Mouse (Mus musculus) splenic B cell, adult 2 months (primary cell): ENCODE data around the gene Scpep1.

Experiments
- DNase-seq: peaks from one replicate; pipeline ENCODE4 v3.0.0-alpha.2; 2011; ENCODE audit warnings: low read depth, low spot score
- H3K27me3 ChIP-seq: 2 replicates; pipeline ENCODE4 v1.6.1; 2012; ENCODE audit warnings: mild to moderate bottlenecking, low read length, moderate library complexity, mixed read lengths; ENCODE audit not compliant: control insufficient read depth, poor library complexity, insufficient read depth, severe bottlenecking
- H3K36me3 ChIP-seq: 2 replicates; pipeline ENCODE4 v1.6.1; 2012; ENCODE audit warnings: mild to moderate bottlenecking, low read length, moderate library complexity, mixed read lengths; ENCODE audit not compliant: control insufficient read depth, poor library complexity, insufficient read depth, severe bottlenecking

Scpep1 gene

GRCm38 (mm10) chr11:88993625-88994024 lies 38.4 kb upstream of the Scpep1 start:
- DNase-seq = peak; percentile 90
- Histone ChIP-seq H3K36me3 (no peaks in the 10 kb centered on the region), H3K27me3 (no peaks in the 10 kb centered on the region)

- Histone ChIP-seq H3K27me3 (no peaks in the 10 kb centered on the region), H3K36me3 (no peaks in the 10 kb centered on the region; the same call in 1 of the 2 replicates)
- no peak for DNase-seq
Measured at GRCm38 (mm10) chr11:88993186-88993585, 37.9 kb upstream of the Scpep1 start.

GRCm38 (mm10) chr11:88989530-88989929 lies 34.3 kb upstream of the Scpep1 start:
- Histone ChIP-seq H3K36me3 (peaks cover 4% of the 10 kb centered on the region), H3K27me3 (no peaks in the 10 kb centered on the region)
- DNase-seq = peak; percentile 77

GRCm38 (mm10) chr11:88988956-88989355 lies 33.7 kb upstream of the Scpep1 start:
- no peak for DNase-seq
- Histone ChIP-seq H3K36me3 (peaks cover 4% of the 10 kb centered on the region), H3K27me3 (no peaks in the 10 kb centered on the region)

GRCm38 (mm10) chr11:88986616-88987015 lies 31.4 kb upstream of the Scpep1 start:
- H3K27me3 ChIP-seq = no peaks in the 10 kb centered on the region
- DNase-seq = no peak
- H3K36me3 ChIP-seq = peaks cover 4% of the 10 kb centered on the region

GRCm38 (mm10) chr11:88981337-88981736 lies 26.1 kb upstream of the Scpep1 start:
- no peak for DNase-seq
- Histone ChIP-seq H3K36me3 (peaks cover 4% of the 10 kb centered on the region; the same call in 1 of the 2 replicates), H3K27me3 (no peaks in the 10 kb centered on the region)

GRCm38 (mm10) chr11:88977188-88977587 lies 21.9 kb upstream of the Scpep1 start:
- DNase-seq = no peak
- no peaks in the 10 kb centered on the region for H3K27me3 ChIP-seq

GRCm38 (mm10) chr11:88976320-88976719 lies 21.1 kb upstream of the Scpep1 start:
- DNase-seq = peak; percentile 48
- Histone ChIP-seq H3K36me3 (no peaks in the 10 kb centered on the region), H3K27me3 (no peaks in the 10 kb centered on the region)

More at GRCm38 (mm10) chr11:88977188-88977587, 21.9 kb upstream of the Scpep1 start:
- no peaks in the 10 kb centered on the region for H3K36me3 ChIP-seq

GRCm38 (mm10) chr11:88973776-88974701 lies 18.8 kb upstream of the Scpep1 start:
- Histone ChIP-seq H3K36me3 (no peaks in the 10 kb centered on the region), H3K27me3 (no peaks in the 10 kb centered on the region)
- DNase-seq = peak; percentile 95

GRCm38 (mm10) chr11:88970202-88970732 lies 15.0 kb upstream of the Scpep1 start, which contains the start of gene Coil:
Gene Coil (plus strand): TSS chr11:88970252.
- Histone ChIP-seq H3K27me3 (no peaks in the 10 kb centered on the region), H3K36me3 (no peaks in the 10 kb centered on the region)
- peak; percentile 19 for DNase-seq

GRCm38 (mm10) chr11:88966881-88967361 lies 11.7 kb upstream of the Scpep1 start, which contains the start of gene Elobl:
Gene Elobl (minus strand): TSS chr11:88966931.
- DNase-seq = no peak
- Histone ChIP-seq H3K27me3 (no peaks in the 10 kb centered on the region), H3K36me3 (no peaks in the 10 kb centered on the region)

GRCm38 (mm10) chr11:88958851-88959250 lies 3.6 kb upstream of the Scpep1 start:
- DNase-seq = no peak
- Histone ChIP-seq H3K27me3 (no peaks in the 10 kb centered on the region), H3K36me3 (no peaks in the 10 kb centered on the region)

GRCm38 (mm10) chr11:88954803-88955202 lies 462 bp downstream of the Scpep1 start:
- Histone ChIP-seq H3K27me3 (no peaks in the 10 kb centered on the region), H3K36me3 (no peaks in the 10 kb centered on the region)
- DNase-seq = peak; percentile 91

- H3K27me3 ChIP-seq = no peaks in the 10 kb centered on the region
- DNase-seq = no peak
- H3K36me3 ChIP-seq = peaks cover 3% of the 10 kb centered on the region; the same call in 1 of the 2 replicates
Measured at GRCm38 (mm10) chr11:88953582-88953981, 1.7 kb downstream of the Scpep1 start.

- no peak for DNase-seq
- Histone ChIP-seq H3K27me3 (no peaks in the 10 kb centered on the region), H3K36me3 (peaks cover 5% of the 10 kb centered on the region; the same call in 1 of the 2 replicates)
Measured at GRCm38 (mm10) chr11:88952117-88952516, 3.1 kb downstream of the Scpep1 start.
